Mouse (Mus musculus) heart, embryonic 13.5 days (tissue): ENCODE measurements around the gene Fbxo41. TPM values are rescaled to one million over a fixed set of nuclear protein-coding genes. Genes with fewer than 3 reads are reported as not detected.
A peak's percentile ranks its signal among the peaks of the same experiment; 100 is the strongest.
"Not testable (repeated sequence)": the region's sequence is repeated elsewhere in the genome, so short reads cannot be mapped to it uniquely, and the experiment has no call there.

Experiments used
- ATAC-seq: fragments of 200-750 bp; cut with Nextera tagmentation; 2 replicates; pipeline ENCODE4 v1.8.0; 2017; ENCODE audit warnings: moderate TSS enrichment; ENCODE audit not compliant: insufficient number of reproducible peaks, low FRiP score, low TSS enrichment; ENCODE audit errors: extremely low read depth
- H3K27ac ChIP-seq: fragments of 300-500 bp; sonication (generic); replicated peaks from 2 replicates; pipeline ENCODE4 v1.5.1; 2015; ENCODE audit warnings: moderate library complexity, mild to moderate bottlenecking, inconsistent platforms
- H3K27me3 ChIP-seq: fragments of 300-500 bp; sonication (generic); replicated peaks from 2 replicates; pipeline ENCODE4 v1.6.1; 2015; ENCODE audit warnings: mild to moderate bottlenecking, inconsistent platforms
- H3K36me3 ChIP-seq: fragments of 300-500 bp; sonication (generic); 2 replicates; pipeline ENCODE4 v1.6.1; 2015; ENCODE audit warnings: mild to moderate bottlenecking, inconsistent platforms
- H3K4me1 ChIP-seq: fragments of 300-500 bp; sonication (generic); 2 replicates; pipeline ENCODE4 v1.6.1; 2015; ENCODE audit warnings: inconsistent platforms
- H3K4me2 ChIP-seq: fragments of 300-500 bp; sonication (generic); 2 replicates; pipeline ENCODE4 v1.6.1; 2015; ENCODE audit warnings: inconsistent platforms, mild to moderate bottlenecking, moderate library complexity
- H3K4me3 ChIP-seq: fragments of 300-500 bp; sonication (generic); 2 replicates; pipeline ENCODE4 v1.5.1; 2015; ENCODE audit warnings: moderate library complexity, mild to moderate bottlenecking, inconsistent platforms
- H3K9ac ChIP-seq: fragments of 300-500 bp; sonication (generic); 2 replicates; pipeline ENCODE4 v1.6.1; 2015; ENCODE audit warnings: inconsistent platforms, mild to moderate bottlenecking, moderate library complexity
- H3K9me3 ChIP-seq: fragments of 300-500 bp; sonication (generic); 2 replicates; pipeline ENCODE4 v1.6.1; 2016; ENCODE audit warnings: inconsistent platforms
- WGBS: fragments of 180-500 bp; shearing (Covaris S2); methylation state at CpG from one replicate; pipeline ENCODE4 v1.1.7; 2015; ENCODE audit warnings: mixed read lengths; 5-methylcytosine and 5-hydroxymethylcytosine counted together
- polyA plus RNA-seq: library from polyadenylated mRNA; unstranded; fragments of >200 nt; fragmentation: Nextera tagmentation; extraction: Ambion mirVana; gene quantifications from 2 replicates; pipeline ENCODE4 v1.2.1, GENCODE M21; 2015

Gene Fbxo41
- polyA plus RNA-seq, 1 experiment from 2014 or later, result 0.05 TPM

DNA sequence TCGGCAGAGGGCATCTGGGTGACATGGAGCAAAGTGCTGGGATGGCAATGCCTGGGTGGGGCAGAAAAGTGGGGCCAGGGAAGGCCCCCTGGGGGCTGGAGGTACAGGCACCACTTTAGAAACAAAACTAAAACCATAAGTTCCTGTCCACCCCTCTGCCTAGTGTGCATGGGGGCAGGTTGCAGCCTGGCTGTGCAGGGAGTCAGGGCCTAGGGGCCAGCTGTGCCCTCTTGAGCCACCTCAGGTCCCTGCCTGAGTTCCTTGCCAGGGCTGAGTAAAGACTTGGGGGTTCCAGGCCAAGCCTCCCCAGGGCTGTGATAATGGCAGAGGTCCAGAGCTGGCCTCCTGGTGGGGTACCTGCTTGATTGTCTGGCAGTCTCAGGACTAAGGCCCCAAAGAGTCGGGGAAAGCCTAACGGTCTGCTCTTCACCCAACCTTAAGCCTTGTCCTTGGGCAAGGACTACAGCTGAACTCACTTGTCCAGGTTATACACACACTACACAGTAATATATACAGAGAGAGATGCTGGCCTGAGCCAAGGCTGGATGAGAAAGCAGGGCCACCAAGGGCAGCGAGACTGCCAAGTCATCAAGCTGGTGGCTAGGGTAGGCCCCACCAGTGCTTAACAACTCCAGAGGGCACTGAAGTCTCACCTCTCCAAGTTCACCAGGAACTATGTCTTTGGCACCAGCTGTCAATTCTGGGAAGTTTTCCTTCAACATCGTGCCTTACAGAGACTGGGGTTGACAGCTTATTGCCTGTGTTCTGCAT is 32.9 kb downstream of the Fbxo41 start:
- Histone ChIP-seq H3K4me1 (no peaks in the 10 kb centered on the region), H3K9ac (no peak overlapping the region), H3K4me3 (no peak overlapping the region), H3K36me3 (peaks cover 47% of the 10 kb centered on the region), H3K27ac (no peak overlapping the region), H3K9me3 (no peaks in the 10 kb centered on the region), H3K27me3 (peaks cover 37% of the 10 kb centered on the region), H3K4me2 (no peak overlapping the region)
- ATAC-seq, result no peak
- WGBS, result 71% methylated on average over 5 of the region's 5 CpGs

DNA sequence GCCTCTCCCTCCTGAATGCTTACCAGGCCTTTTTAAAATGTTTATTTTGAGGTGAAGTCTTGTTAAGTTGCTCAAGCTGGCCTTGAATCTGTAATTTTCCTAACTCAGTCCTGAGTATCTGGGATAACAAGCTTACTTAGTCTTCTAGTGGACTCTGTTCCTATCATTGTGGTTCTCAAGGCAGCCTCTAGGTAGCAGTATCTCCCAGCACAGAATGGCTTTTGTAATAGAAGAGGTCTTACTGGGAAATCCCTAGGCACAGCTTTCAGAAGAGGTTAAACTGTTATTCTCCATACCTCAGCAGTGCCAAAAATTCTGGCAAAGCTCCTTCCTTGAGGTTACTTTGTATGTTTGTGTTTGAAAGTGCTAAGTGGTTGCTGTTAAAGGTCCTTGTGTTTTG is 37.4 kb downstream of the Fbxo41 start:
- Histone ChIP-seq H3K9ac (no peak overlapping the region), H3K4me3 (no peak overlapping the region), H3K9me3 (no peaks in the 10 kb centered on the region), H3K27me3 (no peaks in the 10 kb centered on the region), H3K27ac (no peak overlapping the region), H3K4me1 (no peaks in the 10 kb centered on the region), H3K36me3 (peaks cover 92% of the 10 kb centered on the region), H3K4me2 (no peak overlapping the region)
- ATAC-seq, result no peak

DNA sequence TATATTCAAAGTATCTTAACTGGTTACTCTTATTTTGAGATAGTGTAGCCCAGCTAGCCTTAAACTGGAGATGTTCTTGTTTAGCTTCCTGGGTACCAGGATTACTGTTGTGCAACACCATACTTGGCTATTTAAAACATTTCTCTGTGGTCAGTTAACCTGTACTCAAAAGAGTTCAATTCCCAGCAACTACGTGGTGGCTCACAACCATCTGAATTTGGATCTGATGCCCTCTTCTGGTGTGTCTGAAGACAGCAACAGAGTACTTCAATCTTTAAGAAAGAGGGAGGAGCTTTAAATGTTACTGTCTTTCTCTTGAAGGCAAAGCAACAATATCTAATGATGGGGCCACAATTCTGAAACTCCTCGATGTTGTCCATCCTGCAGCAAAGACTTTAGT is 43.2 kb downstream of the Fbxo41 start:
- Histone ChIP-seq H3K9me3 (no peaks in the 10 kb centered on the region), H3K27ac (no peak overlapping the region), H3K9ac (no peak overlapping the region), H3K36me3 (peaks cover 74% of the 10 kb centered on the region), H3K4me3 (no peak overlapping the region), H3K27me3 (no peaks in the 10 kb centered on the region), H3K4me2 (no peak overlapping the region), H3K4me1 (peaks cover 23% of the 10 kb centered on the region)
- WGBS, result 80% methylated on average over 2 of the region's 2 CpGs
- ATAC-seq, result no peak

DNA sequence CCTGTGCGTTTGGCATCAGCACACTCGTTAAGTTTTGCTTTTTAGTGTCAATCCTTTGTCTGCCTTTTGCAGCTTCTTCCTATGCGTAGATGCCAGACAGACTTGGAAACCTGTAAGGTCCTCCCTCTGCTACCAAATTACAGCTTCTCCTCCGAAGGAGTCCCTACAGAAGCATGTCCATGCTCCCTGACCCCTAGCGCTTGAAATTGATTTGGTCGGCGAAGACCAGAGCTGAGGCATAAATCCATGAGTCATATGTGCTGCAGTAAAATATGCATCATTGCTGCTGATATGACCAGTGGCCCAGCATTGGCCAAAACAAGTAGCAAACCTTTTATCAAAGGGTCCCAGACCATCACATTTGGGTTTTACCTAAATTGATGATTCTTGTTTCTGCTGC is 50.0 kb downstream of the Fbxo41 start:
- H3K9me3 ChIP-seq, result no peaks in the 10 kb centered on the region
- no peaks in the 10 kb centered on the region for H3K27me3 ChIP-seq
- H3K27ac ChIP-seq, result peak overlapping the region; percentile 88
- peak overlapping the region; percentile 92 for H3K4me3 ChIP-seq
- H3K9ac ChIP-seq, result peak overlapping the region; percentile 97
- peaks cover 54% of the 10 kb centered on the region for H3K4me1 ChIP-seq
- H3K36me3 ChIP-seq, result peaks cover 18% of the 10 kb centered on the region
- ATAC-seq, result no peak
- H3K4me2 ChIP-seq, result peak overlapping the region; percentile 98
- WGBS, result 10% methylated on average over 7 of the region's 7 CpGs

DNA sequence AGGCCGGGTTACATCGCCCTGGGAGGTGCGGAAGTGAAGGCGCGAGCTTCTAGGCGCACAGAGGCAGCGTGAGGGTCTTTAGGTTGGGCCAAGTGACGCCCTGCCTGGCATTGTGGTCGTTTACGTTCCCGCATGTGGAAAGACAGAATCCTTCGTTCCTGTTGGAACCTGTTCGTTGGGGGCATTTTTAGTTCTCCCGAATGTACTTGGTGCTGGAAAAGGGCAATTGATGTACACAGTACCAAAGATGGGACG is 50.5 kb downstream of the Fbxo41 start:
- H3K36me3 ChIP-seq, result peaks cover 16% of the 10 kb centered on the region
- H3K4me1 ChIP-seq, result peaks cover 54% of the 10 kb centered on the region
- peak overlapping the region; percentile 92 for H3K4me3 ChIP-seq
- H3K9me3 ChIP-seq, result no peaks in the 10 kb centered on the region
- WGBS, result under 1% methylated on average over 15 of the region's 15 CpGs
- H3K4me2 ChIP-seq, result peak overlapping the region; percentile 98
- H3K27me3 ChIP-seq, result no peaks in the 10 kb centered on the region
- peak overlapping the region; percentile 97 for H3K9ac ChIP-seq
- peak overlapping the region; percentile 88 for H3K27ac ChIP-seq
- no peak for ATAC-seq

DNA sequence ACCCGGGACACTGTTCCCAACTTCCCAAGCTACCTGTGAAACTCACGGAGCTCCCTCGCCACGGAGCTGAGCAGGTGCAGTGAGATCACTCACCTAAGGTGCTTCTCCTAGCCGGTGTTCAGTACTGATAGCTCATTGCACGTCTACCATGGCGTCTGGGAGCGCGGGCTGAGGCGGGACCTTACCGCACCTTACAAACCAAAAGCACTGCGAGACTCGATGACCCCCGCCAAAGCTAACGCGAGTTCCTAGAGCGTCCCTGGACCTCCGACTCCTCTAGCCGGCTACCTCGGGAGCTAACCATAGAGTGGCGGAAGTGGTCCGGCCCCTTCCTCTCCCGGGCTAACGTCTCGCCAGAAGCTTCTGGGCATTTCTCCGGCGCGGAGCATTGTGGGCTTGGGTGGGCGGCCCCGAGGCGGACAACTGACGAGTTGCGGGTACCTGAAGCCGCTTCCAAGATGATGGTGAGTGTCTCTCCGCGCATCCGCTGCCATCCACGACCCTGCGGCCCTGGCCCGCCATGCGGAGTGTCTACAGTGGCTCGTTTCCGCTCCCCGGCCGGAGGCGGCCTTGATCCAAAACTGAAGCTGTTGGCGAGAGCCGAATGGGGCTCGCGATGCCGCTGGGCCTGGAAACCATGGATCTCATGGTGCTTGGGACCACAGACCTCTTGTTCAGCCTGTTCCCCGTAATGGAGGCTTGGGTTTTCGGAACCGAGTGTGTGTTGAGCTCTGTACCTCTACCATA is 51.0 kb downstream of the Fbxo41 start, which contains the start of gene Pradc1:
TSS of gene Pradc1 (minus strand) at position 307 of the 747 bp plus-strand sequence.
- H3K9me3 ChIP-seq, result no peaks in the 10 kb centered on the region
- no peaks in the 10 kb centered on the region for H3K27me3 ChIP-seq
- H3K27ac ChIP-seq, result peak within 1 kb of the TSS; percentile 88
- H3K4me3 ChIP-seq, result peak within 1 kb of the TSS; percentile 92
- peak within 1 kb of the TSS; percentile 97 for H3K9ac ChIP-seq
- WGBS, result under 1% methylated on average over 54 of the region's 54 CpGs
- H3K36me3 ChIP-seq, result peaks cover 20% of the 10 kb centered on the region
- peak; percentile 57 for ATAC-seq
- peaks cover 51% of the 10 kb centered on the region for H3K4me1 ChIP-seq
- H3K4me2 ChIP-seq, result peak within 1 kb of the TSS; percentile 98

DNA sequence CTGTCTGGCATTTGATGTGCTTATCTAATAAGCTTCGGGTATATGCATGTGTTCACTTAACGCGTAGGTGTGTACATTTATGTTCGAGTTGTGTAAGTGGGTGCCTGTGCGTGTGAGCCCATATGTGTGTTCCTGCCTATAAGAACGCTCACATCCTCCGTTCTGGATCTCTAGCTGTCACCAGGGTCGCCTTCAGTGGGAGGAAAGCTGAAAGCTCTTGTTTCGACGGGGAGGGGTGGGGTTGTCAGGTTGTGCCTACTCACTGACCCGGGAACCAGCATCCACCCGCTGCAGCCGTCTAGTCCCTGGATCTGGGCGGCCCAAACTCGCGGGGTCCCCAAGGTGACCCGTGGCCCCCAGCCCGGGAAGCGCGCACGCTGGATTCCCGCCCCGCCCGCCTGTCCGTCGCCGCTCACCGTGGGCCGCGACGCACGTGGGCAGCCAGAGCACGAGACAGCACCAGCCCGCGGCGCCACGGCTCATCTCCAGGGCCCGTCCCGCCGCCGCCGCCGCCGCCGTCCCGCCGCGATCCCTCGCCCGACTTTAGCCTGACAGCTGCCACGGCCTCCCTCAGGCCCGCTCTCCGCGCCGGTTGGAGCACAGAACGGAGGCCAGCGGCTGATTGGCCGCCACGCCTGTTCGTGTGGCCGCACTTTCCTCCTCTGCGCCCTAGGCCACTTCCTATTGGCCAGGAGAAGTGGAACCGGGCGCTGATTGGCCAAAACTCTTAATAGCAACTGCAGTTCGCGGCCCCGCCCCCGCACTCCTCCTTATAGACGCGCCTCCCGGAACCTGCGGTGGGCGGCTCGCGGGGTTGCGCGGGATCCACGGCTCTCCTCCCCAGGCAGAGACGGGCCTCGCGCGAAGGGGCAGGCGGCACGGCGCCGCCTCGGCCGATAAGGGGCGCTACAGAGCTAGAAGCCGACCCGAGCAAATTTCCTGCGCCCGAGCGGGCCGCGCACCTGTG is 51.8 kb downstream of the Fbxo41 start, which contains the start of gene Cct7:
TSS of gene Cct7 (plus strand) at position 818 of the 967 bp plus-strand sequence.
- WGBS, result 1% methylated on average over 91 of the region's 96 CpGs
- peaks cover 29% of the 10 kb centered on the region for H3K36me3 ChIP-seq
- peak within 1 kb of the TSS; percentile 98 for H3K4me2 ChIP-seq
- H3K27me3 ChIP-seq, result no peaks in the 10 kb centered on the region
- H3K9ac ChIP-seq, result peak within 1 kb of the TSS; percentile 97
- no peaks in the 10 kb centered on the region for H3K9me3 ChIP-seq
- H3K4me3 ChIP-seq, result peak within 1 kb of the TSS; percentile 92
- H3K4me1 ChIP-seq, result peaks cover 42% of the 10 kb centered on the region
- H3K27ac ChIP-seq, result peak within 1 kb of the TSS; percentile 88
- ATAC-seq, result peak; percentile 93

DNA sequence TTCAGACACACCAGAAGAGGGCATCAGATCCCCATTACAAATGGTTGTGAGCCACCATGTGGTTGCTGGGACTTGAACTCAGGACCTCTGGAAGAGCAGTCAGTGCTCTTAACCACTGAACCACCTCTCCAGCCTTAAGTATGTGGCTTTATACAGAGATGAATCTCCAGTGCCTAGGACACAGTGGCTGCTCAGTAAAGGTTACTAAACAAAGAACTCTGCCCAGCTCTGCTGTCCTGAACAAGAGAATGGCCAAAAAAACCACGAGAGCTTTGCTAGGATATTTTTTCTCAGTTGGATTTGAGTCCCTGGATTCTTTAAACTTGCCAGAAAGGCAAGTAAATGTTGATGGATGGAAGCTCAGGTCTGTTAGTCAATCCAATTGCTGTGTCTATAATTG is 52.7 kb downstream of the Fbxo41 start:
- H3K4me2 ChIP-seq, result peak overlapping the region; percentile 98
- not testable (repeated sequence) for ATAC-seq, H3K9me3 ChIP-seq, H3K27me3 ChIP-seq, H3K27ac ChIP-seq
- H3K4me1 ChIP-seq, result peaks cover 36% of the 10 kb centered on the region
- peak overlapping the region; percentile 91 for H3K9ac ChIP-seq
- peaks cover 37% of the 10 kb centered on the region for H3K36me3 ChIP-seq
- 62% methylated on average over 1 of the region's 1 CpGs for WGBS
- H3K4me3 ChIP-seq, result peak overlapping the region; percentile 92

DNA sequence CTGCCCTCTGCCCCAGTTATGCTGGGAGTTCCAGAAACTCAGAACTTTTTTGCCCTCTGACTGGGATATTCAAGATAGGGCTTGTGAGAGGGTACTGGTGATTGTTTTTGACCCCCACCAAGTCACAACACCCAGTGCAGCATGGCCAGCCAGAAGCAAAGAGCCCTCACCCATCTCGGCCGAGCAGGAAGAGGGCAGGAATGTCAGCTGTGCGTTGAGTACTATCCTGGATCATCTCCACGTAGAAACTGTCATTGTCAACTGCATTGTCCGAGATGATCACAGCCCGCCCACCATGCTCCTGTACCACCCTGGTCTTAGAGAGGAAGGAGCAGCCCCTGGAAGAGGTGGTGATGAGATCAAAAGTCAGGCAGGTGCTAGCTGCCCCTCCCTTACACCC is 55.4 kb downstream of the Fbxo41 start:
- Histone ChIP-seq H3K36me3 (peaks cover 59% of the 10 kb centered on the region), H3K27ac (no peak overlapping the region), H3K27me3 (no peaks in the 10 kb centered on the region), H3K9me3 (no peaks in the 10 kb centered on the region), H3K9ac (no peak overlapping the region), H3K4me1 (peaks cover 8% of the 10 kb centered on the region), H3K4me3 (no peak overlapping the region), H3K4me2 (no peak overlapping the region)
- WGBS, result 81% methylated on average over 6 of the region's 6 CpGs
- no peak for ATAC-seq

DNA sequence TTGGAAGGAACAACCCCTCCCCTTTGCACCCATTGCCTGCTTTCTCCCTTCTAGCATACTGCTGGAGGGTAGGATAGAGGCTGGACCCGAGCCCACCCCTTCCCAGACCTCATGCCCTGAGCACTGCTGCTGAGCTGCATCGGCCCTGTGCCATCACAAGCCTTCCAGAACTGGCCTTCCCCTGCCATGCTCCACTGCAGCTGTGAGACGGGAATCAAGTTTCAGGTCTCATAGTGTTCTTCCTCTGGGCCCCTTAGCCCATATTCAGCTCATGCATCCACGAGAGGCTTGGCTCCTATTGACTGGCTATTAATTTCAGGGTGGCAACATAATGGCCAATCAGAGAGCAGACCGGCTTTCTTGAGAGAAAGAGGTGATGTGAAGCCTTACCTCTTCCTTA is 57.5 kb downstream of the Fbxo41 start:
- no peak overlapping the region for H3K4me2 ChIP-seq
- no peaks in the 10 kb centered on the region for H3K9me3 ChIP-seq
- H3K27me3 ChIP-seq, result no peaks in the 10 kb centered on the region
- no peak for ATAC-seq
- H3K27ac ChIP-seq, result no peak overlapping the region
- H3K36me3 ChIP-seq, result peaks cover 79% of the 10 kb centered on the region
- WGBS, result 85% methylated on average over 5 of the region's 5 CpGs
- H3K9ac ChIP-seq, result no peak overlapping the region
- H3K4me3 ChIP-seq, result no peak overlapping the region
- H3K4me1 ChIP-seq, result peaks cover 6% of the 10 kb centered on the region
